Mouse (Mus musculus) midbrain, embryonic 10.5 days (tissue): Measurements from ENCODE around the gene Sf3b3. TPM values are rescaled to one million over a fixed set of nuclear protein-coding genes. Genes with fewer than 3 reads are reported as not detected.
A peak's percentile ranks its signal among the peaks of the same experiment; 100 is the strongest.

Experiments
- DNase-seq: peaks from one replicate; pipeline ENCODE4 v3.0.0-alpha.2; 2017; ENCODE audit warnings: low spot score
- H3K27ac ChIP-seq: fragments of 300-500 bp; sonication (generic); replicated peaks from 2 replicates; pipeline ENCODE4 v1.5.1; 2016; ENCODE audit warnings: mild to moderate bottlenecking
- H3K27me3 ChIP-seq: fragments of 300-500 bp; sonication (generic); 2 replicates; pipeline ENCODE4 v1.6.1; 2016; ENCODE audit warnings: low read depth, mild to moderate bottlenecking; ENCODE audit not compliant: poor library complexity, severe bottlenecking
- H3K36me3 ChIP-seq: fragments of 300-500 bp; sonication (generic); 2 replicates; pipeline ENCODE4 v1.6.1; 2016; ENCODE audit warnings: mild to moderate bottlenecking, moderate library complexity
- H3K4me1 ChIP-seq: fragments of 300-500 bp; sonication (generic); 2 replicates; pipeline ENCODE4 v1.6.1; 2016
- H3K4me3 ChIP-seq: fragments of 300-500 bp; sonication (generic); 2 replicates; pipeline ENCODE4 v1.5.1; 2016; ENCODE audit warnings: mild to moderate bottlenecking, moderate library complexity
- H3K9me3 ChIP-seq: fragments of 300-500 bp; sonication (generic); replicated peaks from 2 replicates; pipeline ENCODE4 v1.6.1; 2016; ENCODE audit warnings: mild to moderate bottlenecking
- WGBS: fragments of 180-500 bp; shearing (Covaris S2); methylation state at CpG from one replicate; pipeline ENCODE4 v1.1.7; 2016; 5-methylcytosine and 5-hydroxymethylcytosine counted together
- polyA plus RNA-seq: library from polyadenylated mRNA; unstranded; fragments of >200 nt; fragmentation: Nextera tagmentation; extraction: Ambion mirVana; gene quantifications from 2 replicates; pipeline ENCODE4 v1.2.1, GENCODE M21; 2016

Sf3b3 gene
- polyA plus RNA-seq, 1 experiment from 2014 or later: 222 TPM

DNA sequence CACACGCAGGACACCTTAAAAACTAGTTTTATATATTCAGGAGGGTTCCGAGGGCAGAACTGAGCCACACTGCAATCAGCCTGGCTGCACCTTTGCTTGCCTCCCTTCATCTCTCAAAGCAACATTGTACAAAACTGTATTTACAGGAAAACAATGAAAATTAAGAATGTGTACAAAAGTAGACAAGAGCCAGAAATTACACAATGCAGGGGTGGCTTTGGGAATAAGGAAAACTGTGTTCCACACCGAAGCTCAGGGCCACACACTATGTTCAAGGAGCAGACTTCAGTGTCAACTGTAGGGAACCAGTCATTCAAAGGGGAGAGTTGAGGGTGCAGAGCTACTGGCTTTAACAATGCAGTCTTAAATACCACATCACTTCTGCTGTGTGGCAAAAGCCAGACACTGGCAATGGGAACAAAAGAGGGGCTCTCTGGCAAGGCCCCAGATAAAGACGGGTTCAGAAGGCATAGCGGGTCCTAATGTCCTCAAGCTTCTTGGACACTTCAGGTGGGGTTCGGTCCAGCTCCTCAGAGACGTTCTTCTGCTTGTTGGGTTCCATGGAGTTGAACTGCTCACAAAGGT, 36.0 kb downstream of the Sf3b3 start:
- 91% methylated on average over 7 of the region's 7 CpGs for WGBS
- DNase-seq: no peak

DNA sequence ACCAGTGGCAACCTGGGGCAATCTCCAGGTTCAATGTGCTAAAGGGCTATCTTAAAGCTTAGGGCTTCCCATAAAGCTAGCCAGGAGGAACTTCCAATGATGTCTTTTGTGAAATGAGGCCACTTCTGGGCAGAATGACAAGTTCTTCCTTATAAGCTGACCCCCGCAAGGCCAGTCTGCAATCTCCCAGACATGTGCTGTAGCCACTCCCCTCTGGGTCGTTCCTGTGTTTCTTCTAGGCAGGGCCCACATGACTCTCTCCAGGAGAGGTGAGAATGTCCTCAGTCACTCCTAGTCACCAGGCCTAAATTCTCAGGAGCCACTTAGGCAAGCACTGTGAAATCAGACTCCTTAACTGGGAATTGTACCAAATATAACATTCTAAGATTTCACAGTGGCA, 36.8 kb downstream of the Sf3b3 start:
- Histone ChIP-seq H3K9me3 (no peaks in the 10 kb centered on the region), H3K27ac (no peak overlapping the region), H3K36me3 (peaks cover 63% of the 10 kb centered on the region), H3K27me3 (no peaks in the 10 kb centered on the region), H3K4me3 (no peak overlapping the region), H3K4me1 (no peaks in the 10 kb centered on the region)
- no peak for DNase-seq
- WGBS: 75% methylated on average over 2 of the region's 2 CpGs

More for the DNA sequence above, 36.0 kb downstream of the Sf3b3 start:
- no peak overlapping the region for H3K4me3 ChIP-seq
- no peaks in the 10 kb centered on the region for H3K9me3 ChIP-seq
- peaks cover 70% of the 10 kb centered on the region for H3K36me3 ChIP-seq
- H3K27ac ChIP-seq: no peak overlapping the region
- no peaks in the 10 kb centered on the region for H3K4me1 ChIP-seq
- H3K27me3 ChIP-seq: no peaks in the 10 kb centered on the region

DNA sequence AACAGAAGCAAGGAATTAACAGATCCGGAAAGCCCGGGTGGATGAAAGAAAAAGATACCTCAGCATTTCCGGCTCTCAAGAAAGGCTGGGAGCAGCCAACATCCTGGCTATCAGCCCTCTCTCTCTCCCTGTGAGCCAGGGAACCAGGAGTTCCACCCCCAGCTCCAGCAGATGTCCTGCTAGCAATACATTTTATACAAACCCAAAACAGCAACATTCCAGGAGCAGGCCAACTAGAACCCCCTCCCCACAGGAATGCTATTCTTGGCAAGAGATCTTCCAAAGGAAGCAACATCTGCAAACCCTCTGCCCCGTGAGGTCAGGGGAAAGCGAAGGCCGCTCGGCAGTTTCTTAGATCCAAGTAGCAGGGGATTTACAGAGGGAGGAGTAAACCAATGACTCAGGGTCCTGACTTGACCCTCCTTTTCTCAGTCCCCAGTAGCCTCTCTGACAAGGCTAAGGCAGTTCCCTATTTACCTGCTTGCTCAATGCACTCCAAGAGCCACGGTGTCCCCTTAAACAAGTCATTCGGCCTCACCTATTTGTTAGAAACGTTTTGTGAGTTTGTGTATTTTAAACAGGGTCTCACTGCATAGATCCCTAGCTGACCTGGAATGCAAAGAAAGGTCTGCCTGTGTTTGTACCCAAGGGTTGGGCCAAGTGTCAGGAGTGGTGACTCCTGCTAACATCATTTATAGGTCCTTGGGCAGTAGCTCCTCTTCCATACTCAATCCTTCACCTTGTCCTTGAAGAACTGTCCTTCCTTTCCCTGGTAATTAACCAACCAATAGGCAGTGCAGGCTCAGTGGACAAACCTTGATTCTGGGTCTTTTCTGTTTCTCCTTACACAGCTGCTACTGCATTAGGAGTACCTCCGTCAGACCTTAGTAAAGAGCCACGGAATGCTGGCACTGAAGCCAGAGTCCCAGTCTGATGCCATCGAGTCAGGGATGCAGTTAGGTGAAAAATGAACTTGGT, 37.8 kb downstream of the Sf3b3 start:
- DNase-seq: peak; percentile 30
- no peaks in the 10 kb centered on the region for H3K27me3 ChIP-seq
- H3K36me3 ChIP-seq: peaks cover 52% of the 10 kb centered on the region

DNA sequence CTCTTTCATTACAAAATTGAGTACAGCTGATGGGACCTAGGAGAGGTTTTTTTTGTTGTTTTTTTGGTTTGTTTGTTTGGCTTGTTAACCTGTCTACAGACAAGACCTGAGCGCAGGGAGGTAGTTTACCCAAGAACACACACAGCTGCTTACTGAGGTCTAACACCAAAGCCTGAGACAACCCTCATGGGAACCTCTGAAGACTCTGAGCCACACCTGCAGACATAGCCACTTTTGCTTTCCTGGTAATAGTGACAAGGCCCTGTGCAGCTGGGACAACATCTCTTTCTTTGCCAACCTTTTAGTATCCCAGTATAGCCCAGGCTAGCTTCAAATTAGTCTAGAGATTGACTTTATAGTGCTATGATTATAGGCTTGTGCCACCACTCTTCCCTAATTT, 40.4 kb downstream of the Sf3b3 start:
- Histone ChIP-seq H3K36me3 (peaks cover 26% of the 10 kb centered on the region), H3K9me3 (no peaks in the 10 kb centered on the region), H3K27me3 (no peaks in the 10 kb centered on the region), H3K4me3 (no peak overlapping the region), H3K4me1 (no peaks in the 10 kb centered on the region), H3K27ac (no peak overlapping the region)
- no peak for DNase-seq
- 94% methylated on average over 1 of the region's 1 CpGs for WGBS

More for the DNA sequence above, 37.8 kb downstream of the Sf3b3 start:
- no peak overlapping the region for H3K4me3 ChIP-seq
- 71% methylated on average over 13 of the region's 13 CpGs for WGBS
- no peak overlapping the region for H3K27ac ChIP-seq
- no peaks in the 10 kb centered on the region for H3K9me3 ChIP-seq
- no peaks in the 10 kb centered on the region for H3K4me1 ChIP-seq

DNA sequence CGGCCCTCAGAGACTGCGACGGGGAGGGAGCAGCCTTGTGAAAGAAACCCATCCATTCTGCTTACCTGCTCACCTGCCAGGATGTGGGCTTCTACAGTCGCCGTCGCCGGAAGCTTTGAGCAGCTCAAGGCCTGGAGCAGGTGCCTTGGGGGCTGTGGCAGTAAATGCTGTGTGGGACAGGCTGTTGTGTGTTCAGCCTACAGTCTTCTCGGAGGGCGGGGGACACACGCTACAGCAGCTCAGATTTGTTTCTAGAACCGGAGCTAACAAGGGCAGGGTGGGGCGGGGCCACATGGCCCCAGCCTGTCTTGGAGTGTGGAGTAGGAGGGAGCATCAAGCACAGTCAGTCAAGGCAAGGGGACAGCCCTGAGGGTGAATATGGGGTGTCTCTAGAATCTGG, 40.9 kb downstream of the Sf3b3 start, which contains the start of gene Il34:
Gene Il34, minus strand, starts transcription at position 256 of the 400 bp plus-strand sequence.
- no peaks in the 10 kb centered on the region for H3K4me1 ChIP-seq
- peaks cover 21% of the 10 kb centered on the region for H3K36me3 ChIP-seq
- DNase-seq: no peak
- H3K4me3 ChIP-seq: no peak within 1 kb of the TSS
- 45% methylated on average over 12 of the region's 12 CpGs for WGBS
- no peaks in the 10 kb centered on the region for H3K27me3 ChIP-seq
- H3K9me3 ChIP-seq: no peaks in the 10 kb centered on the region
- H3K27ac ChIP-seq: no peak within 1 kb of the TSS

DNA sequence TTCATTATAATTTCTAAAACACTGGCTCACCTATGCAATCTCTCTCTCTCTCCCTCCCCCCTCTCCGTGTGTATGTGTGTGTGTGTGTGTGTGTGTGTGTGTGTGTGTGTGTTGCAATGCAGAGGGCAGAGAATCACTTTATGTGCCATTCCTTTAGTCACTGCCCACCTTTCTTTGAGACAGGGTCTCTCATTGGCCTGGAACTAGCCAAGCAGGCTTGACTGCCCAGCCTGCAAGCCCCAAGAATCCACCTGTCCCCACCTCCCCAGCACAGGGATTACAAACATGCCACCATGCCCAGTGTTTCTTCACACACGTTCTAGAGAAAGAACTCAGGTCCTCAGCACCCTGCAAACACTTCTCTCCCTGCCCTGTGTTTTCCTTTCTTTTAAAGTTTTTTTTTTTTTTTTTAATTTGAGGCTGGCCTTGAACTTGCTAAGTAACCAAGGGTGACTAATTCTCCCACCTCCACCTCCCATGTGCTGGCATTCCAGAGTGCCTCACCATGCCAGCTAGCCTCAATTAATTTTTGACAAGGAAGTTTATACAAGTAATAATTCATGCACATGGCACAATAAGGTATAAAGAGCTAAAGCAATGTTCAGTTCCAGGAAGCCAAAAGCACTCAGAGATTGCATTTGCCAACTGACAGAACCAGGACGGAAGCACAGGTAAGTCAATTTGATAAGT, 41.6 kb downstream of the Sf3b3 start:
- H3K9me3 ChIP-seq: no peaks in the 10 kb centered on the region
- no peak overlapping the region for H3K4me3 ChIP-seq
- peaks cover 14% of the 10 kb centered on the region for H3K36me3 ChIP-seq
- H3K27me3 ChIP-seq: no peaks in the 10 kb centered on the region
- no peak overlapping the region for H3K27ac ChIP-seq
- 64% methylated on average over 3 of the region's 3 CpGs for WGBS
- H3K4me1 ChIP-seq: no peaks in the 10 kb centered on the region
- no peak for DNase-seq

DNA sequence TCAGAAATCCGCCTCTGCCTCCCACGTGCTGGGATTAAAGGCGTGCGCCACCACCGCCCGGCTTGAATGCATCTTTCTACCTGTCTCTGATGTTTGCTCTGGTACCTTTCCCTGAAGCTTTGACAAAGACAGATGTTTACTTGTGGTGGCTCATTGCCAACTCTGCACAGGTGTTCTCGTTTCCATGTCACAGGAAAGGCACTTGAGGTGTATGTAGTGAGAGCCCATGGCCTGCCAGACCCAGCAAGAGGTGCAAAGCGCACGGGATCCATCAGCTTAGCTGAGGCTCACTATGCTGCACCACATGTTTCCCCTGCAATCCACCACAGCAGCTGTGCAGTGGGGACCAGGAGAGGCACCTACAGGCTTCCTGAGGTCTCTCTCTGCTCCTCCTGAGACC, 42.7 kb downstream of the Sf3b3 start:
- H3K27me3 ChIP-seq: no peaks in the 10 kb centered on the region
- DNase-seq: no peak
- peaks cover 3% of the 10 kb centered on the region for H3K36me3 ChIP-seq
- 91% methylated on average over 9 of the region's 9 CpGs for WGBS
- H3K9me3 ChIP-seq: no peaks in the 10 kb centered on the region
- H3K4me1 ChIP-seq: no peaks in the 10 kb centered on the region
- no peak overlapping the region for H3K4me3 ChIP-seq
- H3K27ac ChIP-seq: no peak overlapping the region

DNA sequence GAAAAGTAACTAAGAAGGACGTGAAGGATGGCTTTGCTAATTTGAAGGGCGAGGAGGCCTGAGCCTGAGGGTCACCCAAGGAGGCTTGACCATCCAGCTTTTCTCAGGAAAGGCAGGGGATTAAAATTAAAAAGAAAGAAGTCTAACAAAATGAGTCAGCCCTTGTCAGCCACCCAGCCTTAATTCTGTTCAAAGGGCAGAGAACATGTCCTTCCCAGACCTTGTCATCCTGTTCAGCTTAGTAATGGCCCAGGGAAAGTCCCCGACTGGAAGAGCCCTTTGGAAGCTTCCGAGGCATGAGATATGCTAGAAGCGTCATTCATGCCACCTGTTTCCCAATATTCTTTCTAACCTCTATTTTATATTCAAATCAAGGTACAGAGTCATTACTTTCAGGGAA, 43.6 kb downstream of the Sf3b3 start:
- Histone ChIP-seq H3K9me3 (no peaks in the 10 kb centered on the region), H3K4me3 (no peak overlapping the region), H3K36me3 (no peaks in the 10 kb centered on the region), H3K27me3 (no peaks in the 10 kb centered on the region), H3K4me1 (no peaks in the 10 kb centered on the region), H3K27ac (no peak overlapping the region)
- WGBS: 86% methylated on average over 5 of the region's 5 CpGs
- DNase-seq: no peak

DNA sequence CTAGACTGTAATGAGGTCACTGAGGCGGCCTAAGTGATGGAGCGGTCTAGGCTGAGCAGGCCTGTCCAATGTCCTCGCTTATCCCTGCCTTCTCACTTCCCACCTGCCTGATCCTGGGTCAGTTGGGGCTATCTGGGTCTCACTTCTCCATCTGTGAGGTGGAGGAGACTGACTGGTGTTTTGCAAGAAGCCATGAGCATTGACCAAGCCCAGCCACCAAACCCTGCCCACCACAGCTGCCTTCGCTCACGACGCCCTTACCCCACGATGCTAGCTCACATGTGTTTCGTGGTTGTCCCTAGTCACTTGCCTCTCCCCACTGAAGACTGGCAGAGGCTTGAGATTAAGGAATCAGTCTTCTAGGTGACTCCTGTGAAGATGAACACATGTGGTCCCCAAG, 49.5 kb downstream of the Sf3b3 start:
- WGBS: 97% methylated on average over 8 of the region's 8 CpGs
- DNase-seq: no peak
- Histone ChIP-seq H3K36me3 (no peaks in the 10 kb centered on the region), H3K9me3 (peaks cover 14% of the 10 kb centered on the region), H3K4me3 (no peak overlapping the region), H3K27me3 (no peaks in the 10 kb centered on the region), H3K27ac (no peak overlapping the region), H3K4me1 (no peaks in the 10 kb centered on the region)

DNA sequence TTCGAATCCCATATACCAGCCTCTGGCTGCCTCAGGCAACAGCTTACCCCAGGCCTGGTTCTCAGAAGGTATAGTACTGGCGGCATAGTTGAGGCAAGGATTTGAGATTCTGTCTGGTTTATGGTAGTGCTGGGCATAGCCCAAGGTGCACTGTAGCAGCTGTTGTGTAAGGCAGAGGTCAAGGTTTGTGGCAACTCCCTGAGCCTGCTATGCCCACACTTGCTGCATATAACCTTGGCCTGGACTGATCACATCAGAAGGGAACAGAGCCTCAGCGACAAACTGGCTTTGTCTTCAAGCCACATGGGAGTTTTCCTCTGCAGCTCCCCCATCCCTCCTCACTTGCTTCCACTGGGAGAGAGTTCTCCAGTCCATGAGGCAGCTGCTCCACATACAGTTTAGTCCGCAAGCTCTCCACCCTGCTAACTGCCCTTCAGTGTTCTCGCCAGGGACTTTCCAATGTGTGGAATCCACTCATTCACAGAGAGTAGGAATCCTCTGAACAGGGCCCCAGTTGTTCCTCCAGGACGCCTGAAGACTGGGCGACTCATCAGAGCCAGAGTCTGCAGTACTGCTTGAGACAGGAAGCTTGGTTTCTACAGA, 52.1 kb downstream of the Sf3b3 start:
- DNase-seq: no peak
- Histone ChIP-seq H3K4me1 (0 out of 2 replicates have a peak, but pooled peaks cover 2% of the 10 kb centered on the region), H3K9me3 (peaks cover 14% of the 10 kb centered on the region), H3K4me3 (no peak overlapping the region), H3K36me3 (no peaks in the 10 kb centered on the region), H3K27ac (no peak overlapping the region), H3K27me3 (no peaks in the 10 kb centered on the region)
- 88% methylated on average over 7 of the region's 7 CpGs for WGBS

DNA sequence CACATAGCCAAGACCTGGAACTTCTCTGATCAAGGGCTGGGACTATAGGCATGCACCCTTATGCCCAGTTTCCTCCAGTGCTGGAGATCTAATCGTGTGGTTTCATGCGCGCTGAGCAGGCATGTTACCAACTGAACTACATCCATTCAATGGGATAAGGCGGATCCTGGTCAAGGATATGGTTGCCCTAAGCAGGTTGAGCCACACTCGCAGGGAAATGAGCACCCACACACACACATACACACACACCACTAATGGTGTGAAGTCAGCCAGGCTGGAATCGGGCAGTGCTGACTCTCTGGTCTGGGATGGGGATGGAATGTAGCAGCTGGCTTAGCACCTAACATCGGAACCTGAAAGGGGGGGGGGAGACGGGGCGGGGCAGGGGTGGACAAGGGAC, 52.7 kb downstream of the Sf3b3 start:
- H3K27me3 ChIP-seq: no peaks in the 10 kb centered on the region
- no peak overlapping the region for H3K27ac ChIP-seq
- WGBS: 91% methylated on average over 9 of the region's 9 CpGs
- H3K9me3 ChIP-seq: peaks cover 14% of the 10 kb centered on the region
- H3K36me3 ChIP-seq: no peaks in the 10 kb centered on the region
- 0 out of 2 replicates have a peak, but pooled peaks cover 2% of the 10 kb centered on the region for H3K4me1 ChIP-seq
- H3K4me3 ChIP-seq: no peak overlapping the region
- no peak for DNase-seq

DNA sequence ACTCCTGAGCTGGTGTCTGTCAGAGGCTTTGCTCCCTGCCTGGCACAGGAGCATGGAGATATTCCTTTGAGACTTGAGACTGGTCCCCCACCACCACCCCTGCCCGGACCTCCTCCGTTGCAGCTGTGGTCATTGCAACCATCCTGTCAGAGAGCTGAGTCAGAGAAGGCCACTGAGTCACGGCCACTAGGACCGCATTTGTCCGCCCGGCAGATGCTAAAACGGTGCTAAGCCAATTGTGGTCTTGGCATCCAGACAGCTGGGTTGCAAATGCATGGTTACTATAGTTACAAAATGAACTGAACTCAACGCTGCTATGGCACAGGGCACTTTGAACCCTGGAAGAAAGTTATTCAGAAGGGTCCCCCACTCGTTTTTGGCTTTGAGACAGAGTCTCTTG, 53.1 kb downstream of the Sf3b3 start:
- Histone ChIP-seq H3K4me3 (no peak overlapping the region), H3K36me3 (no peaks in the 10 kb centered on the region), H3K27me3 (no peaks in the 10 kb centered on the region), H3K4me1 (0 out of 2 replicates have a peak, but pooled peaks cover 2% of the 10 kb centered on the region), H3K27ac (no peak overlapping the region), H3K9me3 (peaks cover 14% of the 10 kb centered on the region)
- WGBS: 89% methylated on average over 9 of the region's 9 CpGs
- no peak for DNase-seq
